Mouse (Mus musculus): ENCODE results near the gene Tsks.

- no peak for TF ChIP-seq GATA1 (IDR thresholded peaks at IDR 0.05; ENCODE audit: low read length)
- TF ChIP-seq TAL1 (IDR thresholded peaks at IDR 0.05; ENCODE audit: low read length), result no peak
Observed at GRCm38 (mm10) chr7:44962831-44963230, 19.8 kb downstream of the Tsks start.
